Mouse (Mus musculus) heart, postnatal 0 days (tissue): ENCODE data around the gene Aox3.

Experiments used
- CTCF ChIP-seq: IDR thresholded peaks from 2 replicates; pipeline ENCODE4 v1.5.1; 2016; ENCODE audit warnings: antibody characterized with exemption, control low read depth, low read depth
- EP300 ChIP-seq: IDR thresholded peaks from 2 replicates; pipeline ENCODE4 v1.6.1; 2016; ENCODE audit warnings: antibody characterized with exemption, low read depth

GRCm38 (mm10) chr1:58113441-58113840 is 511 bp downstream of the Aox3 start:
- TF ChIP-seq CTCF (no peak), EP300 (no peak)
